Mouse (Mus musculus) testis, adult 2 months (tissue): Measurements from ENCODE around the gene Fbxo24.

Experiments used
- CTCF ChIP-seq: fragments of 200-500 bp; IDR thresholded peaks from 2 replicates; pipeline ENCODE4 v1.5.1; 2012; ENCODE audit warnings: low read depth, mild to moderate bottlenecking, inconsistent platforms, low read length, moderate library complexity; ENCODE audit not compliant: control insufficient read depth, insufficient read depth, insufficient replicate concordance
- POLR2A ChIP-seq: fragments of 200-500 bp; IDR thresholded peaks from 2 replicates; pipeline ENCODE4 v1.6.1; 2012; ENCODE audit warnings: low read depth, mild to moderate bottlenecking, inconsistent platforms, low read length, moderate library complexity; ENCODE audit not compliant: control insufficient read depth

DNA sequence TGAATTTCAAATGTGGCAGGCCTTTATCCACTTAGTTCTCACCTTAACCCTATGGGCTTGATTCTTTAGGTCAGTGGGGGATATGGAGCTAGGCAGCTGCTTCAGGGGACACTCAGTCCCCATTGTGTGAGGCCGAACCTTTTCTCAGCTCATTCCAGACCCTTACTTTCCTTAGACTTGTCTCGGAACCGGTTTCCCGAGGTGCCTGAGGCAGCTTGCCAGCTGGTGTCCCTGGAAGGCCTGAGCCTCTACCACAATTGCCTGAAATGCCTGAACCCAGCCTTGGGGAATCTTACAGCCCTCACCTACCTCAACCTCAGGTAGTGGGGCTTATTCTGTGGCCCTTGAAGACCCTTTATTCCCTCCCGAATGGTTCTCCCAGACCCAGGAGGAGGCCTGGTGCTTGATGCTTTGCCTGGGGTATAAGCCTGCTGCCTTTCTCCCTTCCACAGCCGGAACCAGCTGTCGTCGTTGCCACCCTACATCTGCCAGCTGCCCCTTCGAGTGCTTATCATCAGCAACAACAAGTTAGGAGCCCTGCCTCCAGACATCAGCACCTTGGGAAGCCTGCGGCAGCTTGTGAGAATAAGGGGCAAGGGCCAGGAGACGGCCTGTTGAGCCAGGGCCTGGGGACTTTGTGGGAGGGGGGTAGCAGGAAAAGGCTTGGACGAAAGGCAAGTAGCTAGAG lies 4.7 kb upstream of the Fbxo24 start:
- TF ChIP-seq CTCF (no peak), POLR2A (no peak)
